Mouse (Mus musculus) kidney, adult 2 months (tissue): Measurements from ENCODE around the gene Nxf3.

Source experiments
- CTCF ChIP-seq: fragments of 200-500 bp; conservative IDR thresholded peaks from 2 replicates; pipeline ENCODE4 v1.5.1; 2011; ENCODE audit warnings: low read depth, mild to moderate bottlenecking, control low read depth, low read length, moderate library complexity, mixed read lengths; ENCODE audit not compliant: insufficient read depth, insufficient read length
- POLR2A ChIP-seq: fragments of 200-500 bp; IDR thresholded peaks from one replicate; pipeline ENCODE4 v1.6.1; 2011; ENCODE audit warnings: low read depth, low read length, control low read depth

- TF ChIP-seq POLR2A (no peak), CTCF (no peak)
These were observed 42.1 kb upstream of the Nxf3 start for GRCm38 (mm10) chrX:136127038-136127743.
